Mouse (Mus musculus): ENCODE data around the gene Ccnyl1. TPM values are rescaled to one million over a fixed set of nuclear protein-coding genes. Genes with fewer than 3 reads are reported as not detected.

The Ccnyl1 gene
- polyA plus RNA-seq, 1 experiment from 2014 or later, result 6.5 TPM

GRCm38 (mm10) chr1:64756640-64757030, 66.4 kb downstream of the Ccnyl1 start:
- no peak overlapping the region for H3K4me3 ChIP-seq
- no peaks in the 10 kb centered on the region for H3K27me3 ChIP-seq (ENCODE audit: low read depth, poor library complexity, severe bottlenecking)
- H3K36me3 ChIP-seq, result no peaks in the 10 kb centered on the region
- peaks cover 4% of the 10 kb centered on the region; the same call in 1 of the 2 replicates for H3K4me1 ChIP-seq
- WGBS, result 75% methylated on average over 10 of the region's 10 CpGs
- DNase-seq (ENCODE audit: low spot score), result no peak
- H3K9me3 ChIP-seq (replicated peaks), result no peaks in the 10 kb centered on the region
- no peak overlapping the region for H3K27ac ChIP-seq (replicated peaks)

DNA sequence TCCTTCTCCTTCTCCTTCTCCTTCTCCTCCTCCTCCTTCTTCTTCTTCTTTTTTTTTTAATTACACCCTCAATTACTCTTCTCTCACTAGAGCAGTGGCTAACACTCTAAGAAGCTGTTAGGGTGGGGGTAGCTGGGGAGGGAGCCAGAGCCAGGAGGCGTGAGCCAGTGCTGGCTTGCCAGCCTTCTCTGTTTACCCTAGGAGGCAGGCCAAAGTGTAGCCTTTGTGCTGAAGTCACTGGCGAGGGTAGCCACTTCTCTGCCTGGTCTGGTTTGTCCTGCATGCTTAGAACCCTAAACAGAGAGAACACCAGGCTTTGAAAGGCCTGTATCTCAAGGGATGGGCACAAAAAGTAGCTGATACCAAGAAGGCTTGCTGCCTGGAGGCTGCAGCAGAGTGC, 67.0 kb downstream of the Ccnyl1 start:
- Histone ChIP-seq H3K4me1 (peaks cover 4% of the 10 kb centered on the region; the same call in 1 of the 2 replicates), H3K27ac (replicated peaks) (no peak overlapping the region), H3K27me3 (ENCODE audit: low read depth, poor library complexity, severe bottlenecking) (no peaks in the 10 kb centered on the region), H3K9me3 (replicated peaks) (no peaks in the 10 kb centered on the region), H3K36me3 (no peaks in the 10 kb centered on the region), H3K4me3 (no peak overlapping the region)
- DNase-seq (ENCODE audit: low spot score), result no peak
- 18% methylated on average over 2 of the region's 2 CpGs for WGBS

GRCm38 (mm10) chr1:64757766-64758165, 67.5 kb downstream of the Ccnyl1 start:
- H3K4me3 ChIP-seq, result no peak overlapping the region
- WGBS, result 83% methylated on average over 5 of the region's 5 CpGs
- H3K9me3 ChIP-seq (replicated peaks), result no peaks in the 10 kb centered on the region

DNA sequence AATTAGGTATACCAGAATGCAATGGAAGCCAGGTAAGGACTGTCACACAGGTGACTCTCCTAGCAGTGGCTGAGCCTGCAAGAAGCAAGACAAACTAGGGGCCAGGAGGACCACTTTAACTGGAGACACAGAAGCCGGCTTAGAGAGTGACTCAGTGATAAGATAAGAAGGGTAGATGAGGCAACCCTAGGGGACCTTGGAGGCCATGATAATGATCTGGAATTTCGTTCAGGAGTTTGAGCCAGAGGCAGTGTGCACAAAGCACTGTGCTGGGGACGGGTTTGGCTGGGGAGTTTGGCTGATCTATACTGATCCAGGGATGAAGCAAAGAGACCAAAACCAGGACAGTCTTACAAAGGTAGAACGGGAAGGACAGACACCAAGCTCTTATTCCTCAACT, 71.4 kb downstream of the Ccnyl1 start:
- Histone ChIP-seq H3K4me1 (no peaks in the 10 kb centered on the region), H3K27ac (replicated peaks) (no peak overlapping the region), H3K36me3 (no peaks in the 10 kb centered on the region), H3K4me3 (no peak overlapping the region), H3K27me3 (ENCODE audit: low read depth, poor library complexity, severe bottlenecking) (no peaks in the 10 kb centered on the region), H3K9me3 (replicated peaks) (no peaks in the 10 kb centered on the region)
- no peak for DNase-seq (ENCODE audit: low spot score)
- WGBS, result 75% methylated on average over 4 of the region's 4 CpGs

More at GRCm38 (mm10) chr1:64757766-64758165, 67.5 kb downstream of the Ccnyl1 start:
- H3K27ac ChIP-seq (replicated peaks), result no peak overlapping the region
- H3K27me3 ChIP-seq (ENCODE audit: low read depth, poor library complexity, severe bottlenecking), result no peaks in the 10 kb centered on the region
- DNase-seq (ENCODE audit: low spot score), result no peak
- peaks cover 4% of the 10 kb centered on the region; the same call in 1 of the 2 replicates for H3K4me1 ChIP-seq
- no peaks in the 10 kb centered on the region for H3K36me3 ChIP-seq

DNA sequence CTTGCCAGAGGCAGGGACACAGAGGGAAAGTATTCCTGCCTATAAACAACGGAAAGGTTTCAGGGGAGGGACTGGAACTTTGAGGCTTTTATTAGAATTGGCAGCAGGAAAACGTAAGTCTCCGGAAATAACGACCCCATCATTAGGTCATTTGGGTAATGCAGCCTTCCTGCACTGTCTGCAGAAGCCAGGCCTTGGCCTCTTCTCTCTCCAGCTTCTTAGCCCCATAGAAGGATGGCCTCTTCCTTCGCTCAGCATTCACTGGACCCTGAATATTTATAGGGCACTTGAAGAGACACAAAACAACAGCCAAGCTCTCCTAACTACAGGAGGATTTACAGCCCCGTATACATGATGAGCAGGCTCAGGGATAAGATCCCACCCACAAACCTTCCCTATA, 79.9 kb downstream of the Ccnyl1 start:
- Histone ChIP-seq H3K36me3 (no peaks in the 10 kb centered on the region), H3K4me1 (peaks cover 4% of the 10 kb centered on the region; the same call in 1 of the 2 replicates), H3K4me3 (no peak overlapping the region), H3K27me3 (ENCODE audit: low read depth, poor library complexity, severe bottlenecking) (no peaks in the 10 kb centered on the region; the same call in 1 of the 2 replicates), H3K9me3 (replicated peaks) (no peaks in the 10 kb centered on the region), H3K27ac (replicated peaks) (no peak overlapping the region)
- DNase-seq (ENCODE audit: low spot score), result no peak
- WGBS, result 63% methylated on average over 6 of the region's 6 CpGs

- WGBS, result 77% methylated on average over 4 of the region's 4 CpGs
- Histone ChIP-seq H3K9me3 (replicated peaks) (no peaks in the 10 kb centered on the region), H3K36me3 (no peaks in the 10 kb centered on the region), H3K27ac (replicated peaks) (no peak overlapping the region), H3K27me3 (ENCODE audit: low read depth, poor library complexity, severe bottlenecking) (peaks cover 11% of the 10 kb centered on the region), H3K4me3 (no peak overlapping the region), H3K4me1 (peaks cover 4% of the 10 kb centered on the region; the same call in 1 of the 2 replicates)
- DNase-seq (ENCODE audit: low spot score), result no peak
These were observed 83.0 kb downstream of the Ccnyl1 start for GRCm38 (mm10) chr1:64773305-64773704.

Other genes starting within 250 kb of the Ccnyl1 start
- 46.2 and 50.3 TPM in 2 replicates for gene Creb1, start 157.8 kb upstream of the Ccnyl1 start, polyA plus RNA-seq (2016; fragmentation: Nextera tagmentation; extraction: Ambion mirVana)
- 24.4 and 25.8 TPM in 2 replicates for gene Mettl21a, start 73.2 kb upstream of the Ccnyl1 start, polyA plus RNA-seq (2016; fragmentation: Nextera tagmentation; extraction: Ambion mirVana)
- 0.36 and 0.79 TPM in 2 replicates for gene Fzd5, start 47.3 kb downstream of the Ccnyl1 start, polyA plus RNA-seq (2016; fragmentation: Nextera tagmentation; extraction: Ambion mirVana)

All from midbrain, embryonic 10.5 days (tissue).